Comparison of ENCODE assay signal across 23 mouse cellular contexts in genomic region chr15:84696021-84696420, GRCm38 (mm10). TPM values are rescaled to one million over a fixed set of nuclear protein-coding genes. Genes with fewer than 3 reads are reported as not detected.
DNase-seq lines count a peak whose midpoint lies in the region; ATAC-seq lines count a peak whose summit lies in the region.
"Had no signal": no experiment of that assay in that cellular context is flagged by ENCODE, and none has a peak within 500 bp of the region (broad histone marks: within the 10 kb centered on the region; RNA-seq: fewer than 3 reads in every experiment).

No protein-coding gene starts in this region.

- no peak overlapping the region for H3K27ac ChIP-seq in heart, embryonic 14.5 days (replicated peaks in 1 of 2; ENCODE audit: control insufficient read depth in 1 of 2, insufficient read depth in 1 of 2, low read depth in 2 of 2, low read length in 2 of 2)
- H3K27ac ChIP-seq in intestine, embryonic 16.5 days (ENCODE audit: low read length): peak overlapping the region; percentile 82
- H3K27ac ChIP-seq: hindbrain, embryonic 12.5 days; neural tube, embryonic 15.5 days had no signal

- H3K9ac ChIP-seq in heart, embryonic 14.5 days (ENCODE audit: low read length): peak overlapping the region; percentile 34; the same call in 1 of the 2 replicates
- no peak overlapping the region; the same call in 1 of the 2 replicates for H3K9ac ChIP-seq in intestine, embryonic 16.5 days (ENCODE audit: low read depth, low read length)
- H3K9ac ChIP-seq: hindbrain, embryonic 12.5 days; lung, embryonic 14.5 days; neural tube, embryonic 15.5 days had no signal

- no peaks in the 10 kb centered on the region for H3K27me3 ChIP-seq in heart, embryonic 14.5 days (ENCODE audit: control insufficient read depth, insufficient read depth, low read length)
- H3K27me3 ChIP-seq in intestine, embryonic 16.5 days (replicated peaks; ENCODE audit: control insufficient read depth, insufficient read depth, low read length): no peaks in the 10 kb centered on the region
- H3K27me3 ChIP-seq: hindbrain, embryonic 12.5 days; neural tube, embryonic 15.5 days; Patski had no signal

- peaks cover 14 to 15% of the 10 kb centered on the region in 2 experiments for H3K4me1 ChIP-seq in heart, embryonic 14.5 days (ENCODE audit: control insufficient read depth in 2 of 2, insufficient read depth in 2 of 2, low read length in 2 of 2)
- peaks cover 18% of the 10 kb centered on the region; the same call in 1 of the 2 replicates for H3K4me1 ChIP-seq in intestine, embryonic 16.5 days (ENCODE audit: control insufficient read depth, insufficient read depth, low read length)

- no peak overlapping the region for H3K4me2 ChIP-seq in heart, embryonic 14.5 days (ENCODE audit: low read length)
- H3K4me2 ChIP-seq in intestine, embryonic 16.5 days (ENCODE audit: low read depth, low read length): no peak overlapping the region
- H3K4me2 ChIP-seq: hindbrain, embryonic 12.5 days; lung, embryonic 14.5 days; neural tube, embryonic 15.5 days had no signal

- no peak overlapping the region for H3K4me3 ChIP-seq in heart, embryonic 14.5 days (ENCODE audit: control insufficient read depth in 1 of 2, insufficient read depth in 1 of 2, low read depth in 1 of 2, low read length in 2 of 2)
- no peak overlapping the region for H3K4me3 ChIP-seq in intestine, embryonic 16.5 days (ENCODE audit: low read length)
- H3K4me3 ChIP-seq: hindbrain, embryonic 12.5 days; myocyte; neural tube, embryonic 15.5 days had no signal

- no peaks in the 10 kb centered on the region for H3K9me3 ChIP-seq in heart, embryonic 14.5 days (ENCODE audit: control insufficient read depth, low read length)
- H3K9me3 ChIP-seq in intestine, embryonic 16.5 days (ENCODE audit: control insufficient read depth, low read length): no peaks in the 10 kb centered on the region
- H3K9me3 ChIP-seq: hindbrain, embryonic 12.5 days; neural tube, embryonic 15.5 days had no signal

- 65% methylated on average over 4 of the region's 4 CpGs for WGBS in heart, embryonic 14.5 days
- WGBS in intestine, embryonic 16.5 days: 55% methylated on average over 4 of the region's 4 CpGs

- DNase-seq in heart, postnatal 25 days (ENCODE audit: low spot score): no peak
- peak; percentile 90 for DNase-seq in kidney, adult 9 months
- peak; percentile 57 to 75 for DNase-seq in kidney, postnatal 4 days
- no peak for DNase-seq in adrenal gland, adult (ENCODE audit: inconsistent age in 2 of 2, low spot score in 1 of 2)
- DNase-seq in cerebellum, adult 8-10 months: no peak
- DNase-seq: adrenal gland, postnatal 36 days; cerebellum, adult 2 months; gastrocnemius, postnatal 25 days; layer of hippocampus, adult 9-11 months; lung, embryonic 14.5 days; lung, postnatal 4 days; midbrain, embryonic 14.5 days; right cerebral cortex, postnatal 25 days had no signal

- H3K36me3 ChIP-seq in heart, embryonic 14.5 days (ENCODE audit: control insufficient read depth, insufficient read depth, low read length): peaks cover 34% of the 10 kb centered on the region
- peaks cover 33% of the 10 kb centered on the region for H3K36me3 ChIP-seq in intestine, embryonic 16.5 days (ENCODE audit: control insufficient read depth, insufficient read depth, low read length)

- intact Hi-C loops in heart, postnatal 25 days (cut with DNase I): no loop called here

- no peak for ATAC-seq in heart, embryonic 14.5 days (ENCODE audit: insufficient number of reproducible peaks, insufficient read depth, low FRiP score, low read depth)
- ATAC-seq in intestine, embryonic 16.5 days: peak; percentile 78
- ATAC-seq: activated CD4-positive, CD25-positive, alpha-beta regulatory T cell, adult 4 months; inflammation-experienced regulatory T-cells, adult 6 months; Patski had no signal

RNA-seq across cellular contexts. Expression of gene Arhgap8, which starts 23.8 kb away (rescaled TPM):
- polyA plus RNA-seq in heart, embryonic 14.5 days (2014; fragmentation: Nextera tagmentation; extraction: Ambion mirVana): 3.2 and 3.8 TPM in 2 replicates
- total RNA-seq in heart, postnatal 25 days (2021): 1 to 10 TPM in 1 of 2 experiments, under 1 TPM in 1; 0.55 to 1.1 TPM
- 14.3 and 16.3 TPM in 2 replicates for polyA plus RNA-seq in intestine, embryonic 16.5 days (2015; fragmentation: Nextera tagmentation; extraction: Ambion mirVana)
- total RNA-seq: liver, adult 2 months had no signal
- polyA plus RNA-seq: activated CD4-positive, CD25-positive, alpha-beta regulatory T cell, adult 4 months; C2C12; myocyte had no signal

RNA-seq across cellular contexts. Expression of gene Prr5, which starts 26.6 kb away (rescaled TPM):
- polyA plus RNA-seq in heart, embryonic 14.5 days (2014; fragmentation: Nextera tagmentation; extraction: Ambion mirVana): 11.2 and 15.1 TPM in 2 replicates
- 1 to 10 TPM; 3.1 to 3.4 TPM for total RNA-seq in heart, postnatal 25 days (2021)
- 69.1 and 81.3 TPM in 2 replicates for polyA plus RNA-seq in intestine, embryonic 16.5 days (2015; fragmentation: Nextera tagmentation; extraction: Ambion mirVana)
- polyA plus RNA-seq: activated CD4-positive, CD25-positive, alpha-beta regulatory T cell, adult 4 months had no signal

Comparison
In these comparisons a context has a peak if more than half of its experiments do, and no peak if none do; other contexts are left out.
1. DNase-seq: peak in kidney, adult 9 months (single experiment) and kidney, postnatal 4 days (2 of 2); none in heart, postnatal 25 days (single experiment), adrenal gland, adult (0 of 2) and cerebellum, adult 8-10 months (single experiment).